Comparison of ENCODE assay signal across 26 mouse cellular contexts in genomic region chr13:51121966-51122365, GRCm38 (mm10). TPM values are rescaled to one million over a fixed set of nuclear protein-coding genes. Genes with fewer than 3 reads are reported as not detected.
DNase-seq lines count a peak whose midpoint lies in the region; ATAC-seq lines count a peak whose summit lies in the region.
"Had no signal": no experiment of that assay in that cellular context is flagged by ENCODE, and none has a peak within 500 bp of the region (broad histone marks: within the 10 kb centered on the region; RNA-seq: fewer than 3 reads in every experiment).

No protein-coding gene starts in this region.

- H3K9ac ChIP-seq in embryonic facial prominence, embryonic 15.5 days, result no peak overlapping the region
- H3K9ac ChIP-seq in intestine, embryonic 16.5 days (ENCODE audit: low read depth, low read length), result no peak overlapping the region
- H3K9ac ChIP-seq in intestine, embryonic 15.5 days, result no peak overlapping the region
- no peak overlapping the region for H3K9ac ChIP-seq in neural tube, embryonic 12.5 days
- H3K9ac ChIP-seq in neural tube, embryonic 15.5 days (replicated peaks), result no peak overlapping the region
- H3K9ac ChIP-seq: heart, embryonic 12.5 days; kidney, embryonic 15.5 days; liver, embryonic 12.5 days; midbrain, embryonic 15.5 days; neural tube, embryonic 13.5 days had no signal

- H3K4me3 ChIP-seq in embryonic facial prominence, embryonic 15.5 days (replicated peaks), result no peak overlapping the region
- no peak overlapping the region for H3K4me3 ChIP-seq in embryonic facial prominence, embryonic 10.5 days
- no peak overlapping the region for H3K4me3 ChIP-seq in intestine, embryonic 16.5 days (ENCODE audit: low read length)
- no peak overlapping the region for H3K4me3 ChIP-seq in intestine, embryonic 15.5 days (replicated peaks)
- no peak overlapping the region for H3K4me3 ChIP-seq in neural tube, embryonic 12.5 days
- no peak overlapping the region for H3K4me3 ChIP-seq in neural tube, embryonic 15.5 days (replicated peaks)
- H3K4me3 ChIP-seq: heart, embryonic 12.5 days; kidney, embryonic 15.5 days; liver, embryonic 12.5 days; midbrain, embryonic 15.5 days; neural tube, embryonic 13.5 days had no signal

- no peak for ATAC-seq in embryonic facial prominence, embryonic 15.5 days (ENCODE audit: insufficient number of reproducible peaks, low FRiP score, low TSS enrichment, low read depth)
- ATAC-seq in intestine, embryonic 16.5 days, result no peak
- ATAC-seq in intestine, embryonic 15.5 days, result no peak
- ATAC-seq in neural tube, embryonic 12.5 days (ENCODE audit: low FRiP score, low read depth), result peak; percentile 33; the same call in 1 of the 2 replicates
- ATAC-seq in neural tube, embryonic 15.5 days (ENCODE audit: low FRiP score), result no peak
- ATAC-seq in megakaryocyte progenitor cell, adult 5-6 weeks (replicated peaks; ENCODE audit: poor library complexity), result 0 out of 2 replicates have a peak, but pooled peaks have one; percentile 27
- ATAC-seq: forebrain, embryonic 16.5 days; hindbrain, embryonic 16.5 days; intestine, postnatal 0 days; liver, embryonic 12.5 days; midbrain, embryonic 15.5 days had no signal

- no peaks in the 10 kb centered on the region for H3K27me3 ChIP-seq in embryonic facial prominence, embryonic 15.5 days
- H3K27me3 ChIP-seq in embryonic facial prominence, embryonic 10.5 days (replicated peaks; ENCODE audit: low read depth, poor library complexity, severe bottlenecking), result no peaks in the 10 kb centered on the region
- no peaks in the 10 kb centered on the region for H3K27me3 ChIP-seq in intestine, embryonic 16.5 days (replicated peaks; ENCODE audit: control insufficient read depth, insufficient read depth, low read length)
- no peaks in the 10 kb centered on the region for H3K27me3 ChIP-seq in intestine, embryonic 15.5 days (replicated peaks)
- no peaks in the 10 kb centered on the region for H3K27me3 ChIP-seq in neural tube, embryonic 12.5 days (replicated peaks)
- H3K27me3 ChIP-seq in neural tube, embryonic 15.5 days (replicated peaks), result no peaks in the 10 kb centered on the region
- H3K27me3 ChIP-seq: heart, embryonic 12.5 days; kidney, embryonic 15.5 days; liver, embryonic 12.5 days; midbrain, embryonic 15.5 days; neural tube, embryonic 13.5 days had no signal

- H3K4me1 ChIP-seq in embryonic facial prominence, embryonic 15.5 days, result peaks cover 36% of the 10 kb centered on the region
- peaks cover 64% of the 10 kb centered on the region for H3K4me1 ChIP-seq in embryonic facial prominence, embryonic 10.5 days
- peaks cover 47% of the 10 kb centered on the region for H3K4me1 ChIP-seq in intestine, embryonic 16.5 days (ENCODE audit: control insufficient read depth, insufficient read depth, low read length)
- H3K4me1 ChIP-seq in intestine, embryonic 15.5 days (replicated peaks), result peaks cover 29% of the 10 kb centered on the region
- peaks cover 38% of the 10 kb centered on the region for H3K4me1 ChIP-seq in neural tube, embryonic 12.5 days
- H3K4me1 ChIP-seq in neural tube, embryonic 15.5 days, result peaks cover 70% of the 10 kb centered on the region

- H3K4me2 ChIP-seq in embryonic facial prominence, embryonic 15.5 days (replicated peaks), result no peak overlapping the region
- H3K4me2 ChIP-seq in intestine, embryonic 16.5 days (ENCODE audit: low read depth, low read length), result no peak overlapping the region
- H3K4me2 ChIP-seq in intestine, embryonic 15.5 days (replicated peaks), result no peak overlapping the region
- H3K4me2 ChIP-seq in neural tube, embryonic 12.5 days (replicated peaks), result no peak overlapping the region
- no peak overlapping the region for H3K4me2 ChIP-seq in neural tube, embryonic 15.5 days
- H3K4me2 ChIP-seq: heart, embryonic 12.5 days; kidney, embryonic 15.5 days; midbrain, embryonic 15.5 days; neural tube, embryonic 13.5 days had no signal

- no peaks in the 10 kb centered on the region for H3K9me3 ChIP-seq in embryonic facial prominence, embryonic 15.5 days (replicated peaks)
- no peaks in the 10 kb centered on the region for H3K9me3 ChIP-seq in embryonic facial prominence, embryonic 10.5 days
- H3K9me3 ChIP-seq in intestine, embryonic 16.5 days (ENCODE audit: control insufficient read depth, low read length), result no peaks in the 10 kb centered on the region
- H3K9me3 ChIP-seq in intestine, embryonic 15.5 days, result no peaks in the 10 kb centered on the region
- no peaks in the 10 kb centered on the region for H3K9me3 ChIP-seq in neural tube, embryonic 12.5 days
- H3K9me3 ChIP-seq in neural tube, embryonic 15.5 days (replicated peaks), result no peaks in the 10 kb centered on the region
- H3K9me3 ChIP-seq: heart, embryonic 12.5 days; kidney, embryonic 15.5 days; liver, embryonic 12.5 days; midbrain, embryonic 15.5 days; neural tube, embryonic 13.5 days had no signal

- peak overlapping the region; percentile 17; the same call in 1 of the 2 replicates for H3K27ac ChIP-seq in embryonic facial prominence, embryonic 15.5 days (replicated peaks)
- H3K27ac ChIP-seq in embryonic facial prominence, embryonic 10.5 days (replicated peaks), result no peak overlapping the region
- 0 out of 2 replicates have a peak overlapping the region, but pooled peaks have one; percentile 17 for H3K27ac ChIP-seq in intestine, embryonic 16.5 days (ENCODE audit: low read length)
- H3K27ac ChIP-seq in intestine, embryonic 15.5 days, result no peak overlapping the region
- no peak overlapping the region for H3K27ac ChIP-seq in neural tube, embryonic 12.5 days
- no peak overlapping the region for H3K27ac ChIP-seq in neural tube, embryonic 15.5 days (replicated peaks)
- H3K27ac ChIP-seq: liver, embryonic 12.5 days; midbrain, embryonic 15.5 days; neural tube, embryonic 13.5 days had no signal

- DNase-seq in embryonic facial prominence, embryonic 10.5 days (ENCODE audit: low spot score), result no peak
- DNase-seq in thymus, postnatal 4 days, result no peak
- DNase-seq: adrenal gland, postnatal 25 days; cerebellum, adult 8-10 months; gastrocnemius, postnatal 14 days; kidney, postnatal 4 days; left cerebral cortex, postnatal 4 days; lung, adult 18-20 months; lung, postnatal 10 days; right cerebral cortex, adult 18-20 months; right cerebral cortex, postnatal 4 days; thymus, postnatal 14 days had no signal

- WGBS in embryonic facial prominence, embryonic 15.5 days, result 26% methylated on average over 1 of the region's 1 CpGs
- 27% methylated on average over 1 of the region's 1 CpGs for WGBS in embryonic facial prominence, embryonic 10.5 days
- WGBS in intestine, embryonic 16.5 days, result 37% methylated on average over 1 of the region's 1 CpGs
- WGBS in intestine, embryonic 15.5 days, result 50% methylated on average over 1 of the region's 1 CpGs
- 28% methylated on average over 1 of the region's 1 CpGs for WGBS in neural tube, embryonic 12.5 days
- WGBS in neural tube, embryonic 15.5 days, result 33% methylated on average over 1 of the region's 1 CpGs

- 0 out of 2 replicates have a peak, but pooled peaks cover 3% of the 10 kb centered on the region for H3K36me3 ChIP-seq in embryonic facial prominence, embryonic 15.5 days
- peaks cover 40% of the 10 kb centered on the region for H3K36me3 ChIP-seq in embryonic facial prominence, embryonic 10.5 days (replicated peaks)
- no peaks in the 10 kb centered on the region for H3K36me3 ChIP-seq in intestine, embryonic 16.5 days (ENCODE audit: control insufficient read depth, insufficient read depth, low read length)
- no peaks in the 10 kb centered on the region for H3K36me3 ChIP-seq in intestine, embryonic 15.5 days
- H3K36me3 ChIP-seq in neural tube, embryonic 12.5 days, result peaks cover 6% of the 10 kb centered on the region; the same call in 1 of the 2 replicates
- no peaks in the 10 kb centered on the region for H3K36me3 ChIP-seq in neural tube, embryonic 15.5 days
- H3K36me3 ChIP-seq: midbrain, embryonic 15.5 days had no signal

RNA-seq across cellular contexts. Expression of gene Spin1, which starts 21.3 kb away (rescaled TPM):
- 84.7 and 87.6 TPM in 2 replicates for polyA plus RNA-seq in embryonic facial prominence, embryonic 15.5 days (2015; fragmentation: Nextera tagmentation; extraction: Ambion mirVana)
- polyA plus RNA-seq in embryonic facial prominence, embryonic 10.5 days (2016; fragmentation: Nextera tagmentation; extraction: Ambion mirVana), result 94.5 and 105 TPM in 2 replicates
- polyA plus RNA-seq in intestine, embryonic 16.5 days (2015; fragmentation: Nextera tagmentation; extraction: Ambion mirVana), result 52.3 and 54.4 TPM in 2 replicates
- 65.1 and 68.3 TPM in 2 replicates for polyA plus RNA-seq in intestine, embryonic 15.5 days (2015; fragmentation: Nextera tagmentation; extraction: Ambion mirVana)
- 111 and 112 TPM in 2 replicates for polyA plus RNA-seq in neural tube, embryonic 12.5 days (2016; fragmentation: Nextera tagmentation; extraction: Ambion mirVana)
- 125 and 135 TPM in 2 replicates for polyA plus RNA-seq in neural tube, embryonic 15.5 days (2015; fragmentation: Nextera tagmentation; extraction: Ambion mirVana)
- 39.3 and 40.0 TPM in 2 replicates for total RNA-seq in megakaryocyte progenitor cell, adult 5-6 weeks (2015)
- 40.1 and 47.5 TPM in 2 replicates for total RNA-seq in megakaryocyte progenitor cell, adult 5-6 weeks (2017)

RNA-seq across cellular contexts. Expression of gene Nxnl2, which starts 48.9 kb away (rescaled TPM):
- polyA plus RNA-seq in embryonic facial prominence, embryonic 15.5 days (2015; fragmentation: Nextera tagmentation; extraction: Ambion mirVana), result 3.1 and 4.4 TPM in 2 replicates
- polyA plus RNA-seq in embryonic facial prominence, embryonic 10.5 days (2016; fragmentation: Nextera tagmentation; extraction: Ambion mirVana), result 0.33 and 0.67 TPM in 2 replicates
- 1.9 and 2.4 TPM in 2 replicates for polyA plus RNA-seq in intestine, embryonic 16.5 days (2015; fragmentation: Nextera tagmentation; extraction: Ambion mirVana)
- polyA plus RNA-seq in intestine, embryonic 15.5 days (2015; fragmentation: Nextera tagmentation; extraction: Ambion mirVana), result 2.1 and 2.3 TPM in 2 replicates
- polyA plus RNA-seq in neural tube, embryonic 12.5 days (2016; fragmentation: Nextera tagmentation; extraction: Ambion mirVana), result 0.77 and 0.86 TPM in 2 replicates
- polyA plus RNA-seq in neural tube, embryonic 15.5 days (2015; fragmentation: Nextera tagmentation; extraction: Ambion mirVana), result 3.4 and 4.8 TPM in 2 replicates
- not detected in 2 replicates for total RNA-seq in megakaryocyte progenitor cell, adult 5-6 weeks (2015)
- total RNA-seq in megakaryocyte progenitor cell, adult 5-6 weeks (2017), result not detected in 2 replicates

Comparison
In these comparisons a context has a peak if more than half of its experiments do, and no peak if none do; other contexts are left out.
1. ATAC-seq: peak in neural tube, embryonic 12.5 days (single experiment) and megakaryocyte progenitor cell, adult 5-6 weeks (single experiment); none in embryonic facial prominence, embryonic 15.5 days (single experiment), intestine, embryonic 16.5 days (single experiment), intestine, embryonic 15.5 days (single experiment) and neural tube, embryonic 15.5 days (single experiment).
2. H3K27ac ChIP-seq: peak in embryonic facial prominence, embryonic 15.5 days (single experiment) and intestine, embryonic 16.5 days (single experiment); none in embryonic facial prominence, embryonic 10.5 days (single experiment), intestine, embryonic 15.5 days (single experiment), neural tube, embryonic 12.5 days (single experiment) and neural tube, embryonic 15.5 days (single experiment).